Mouse (Mus musculus) ovary, postnatal 14 days (tissue): Measurements from ENCODE around the gene Bcl11a.

Experiments used
- DNase-seq: peaks from one replicate; pipeline ENCODE4 v3.0.0; 2022; ENCODE audit warnings: low spot score

Gene Bcl11a

DNA sequence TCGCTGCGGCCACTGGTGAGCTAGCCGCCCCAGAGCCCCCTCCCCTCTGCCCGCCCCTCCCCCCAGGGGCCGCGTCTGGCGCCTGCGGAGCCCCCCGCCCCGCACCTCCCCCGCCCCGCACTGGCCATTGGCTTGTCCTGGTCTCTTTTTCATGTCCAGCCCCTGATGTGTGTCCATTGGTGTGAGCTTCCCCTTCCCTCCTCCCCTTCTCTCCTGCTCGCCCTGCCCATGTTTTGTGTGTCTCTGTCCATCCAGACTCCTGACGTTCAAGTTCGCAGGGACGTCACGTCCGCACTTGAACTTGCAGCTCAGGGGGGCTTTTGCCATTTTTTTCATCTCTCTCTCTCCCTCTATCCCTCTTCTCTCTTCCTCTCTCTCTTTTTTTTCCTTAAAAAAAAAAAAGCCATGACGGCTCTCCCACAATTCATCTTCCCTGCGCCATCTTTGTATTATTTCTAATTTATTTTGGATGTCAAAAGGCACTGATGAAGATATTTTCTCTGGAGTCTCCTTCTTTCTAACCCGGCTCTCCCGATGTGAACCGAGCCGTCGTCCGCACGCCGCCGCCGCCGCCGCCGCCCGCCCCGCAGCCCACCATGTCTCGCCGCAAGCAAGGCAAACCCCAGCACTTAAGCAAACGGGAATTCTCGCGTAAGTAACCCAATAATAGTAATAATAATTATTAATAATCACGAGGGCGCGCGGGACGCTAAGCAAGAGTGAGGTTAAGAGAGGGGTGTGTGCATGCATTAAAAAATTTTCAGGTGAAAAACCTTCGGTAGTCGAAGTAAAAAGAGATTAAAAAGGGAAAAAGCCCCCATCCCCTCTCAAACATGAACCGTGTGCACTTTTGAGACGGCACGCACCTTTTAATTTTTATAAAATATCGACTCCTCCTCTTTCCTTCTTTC, at the start of gene Bcl11a:
Gene Bcl11a (plus strand): TSS at position 262 of the 911 bp plus-strand sequence.
- no peak for DNase-seq

DNA sequence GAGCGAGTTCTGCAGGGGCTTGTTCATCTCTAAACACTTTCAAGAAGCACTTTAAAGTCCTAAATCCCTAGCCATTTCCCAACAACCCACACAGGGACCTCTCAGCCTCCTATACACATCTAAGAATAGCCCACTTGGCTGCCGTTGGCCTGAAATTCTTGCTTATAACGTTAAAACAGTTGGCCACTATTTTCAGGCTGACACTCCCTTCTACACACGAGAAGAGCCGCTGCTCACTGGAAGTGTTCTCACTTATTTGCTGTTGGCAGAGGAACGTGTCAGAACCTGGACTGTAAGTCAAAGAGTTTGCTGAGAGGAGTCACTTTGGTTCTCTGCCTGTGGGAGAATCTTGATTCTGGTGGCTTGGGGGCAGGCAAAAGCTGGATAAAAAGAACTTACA, 33.8 kb upstream of the Bcl11a start:
- DNase-seq, result no peak

DNA sequence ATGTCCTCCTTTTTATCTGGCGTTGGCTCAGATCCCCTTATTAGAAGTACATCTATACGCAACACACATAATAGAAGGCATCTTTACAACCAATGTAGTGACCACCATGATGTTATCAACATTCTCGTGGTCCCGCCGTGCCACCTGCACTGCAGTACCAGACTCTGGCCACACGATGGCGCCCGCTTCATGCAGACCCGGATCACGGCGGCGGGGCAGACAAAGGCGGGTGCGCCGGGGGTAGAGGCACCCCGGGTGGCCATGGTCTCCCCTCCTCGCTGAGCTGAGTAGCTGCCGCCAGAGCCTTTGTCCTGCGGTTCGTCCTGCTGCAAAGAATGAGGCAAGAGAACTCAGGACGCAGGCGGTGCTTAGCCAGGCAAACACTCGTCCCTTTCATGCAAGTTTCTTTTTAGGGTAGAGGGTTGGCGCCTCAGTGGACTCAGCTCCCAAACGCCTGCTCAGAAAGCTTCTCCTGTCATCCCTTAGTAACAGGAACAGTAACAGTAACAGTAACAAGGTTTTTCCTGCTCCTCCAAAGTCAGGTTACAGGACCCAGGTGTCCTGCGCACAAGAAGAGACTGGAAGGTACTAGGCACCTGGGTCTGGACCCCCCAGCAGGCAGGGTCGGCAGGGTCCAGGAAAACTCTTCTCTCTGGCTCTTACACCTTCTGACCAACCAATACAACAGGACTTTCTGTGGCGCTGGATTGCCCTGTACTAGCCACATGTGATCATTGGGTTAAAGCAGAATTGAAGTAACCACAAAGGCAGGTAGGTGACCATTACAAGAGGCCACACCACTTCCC, 28.4 kb upstream of the Bcl11a start:
- peak; percentile 77 for DNase-seq

DNA sequence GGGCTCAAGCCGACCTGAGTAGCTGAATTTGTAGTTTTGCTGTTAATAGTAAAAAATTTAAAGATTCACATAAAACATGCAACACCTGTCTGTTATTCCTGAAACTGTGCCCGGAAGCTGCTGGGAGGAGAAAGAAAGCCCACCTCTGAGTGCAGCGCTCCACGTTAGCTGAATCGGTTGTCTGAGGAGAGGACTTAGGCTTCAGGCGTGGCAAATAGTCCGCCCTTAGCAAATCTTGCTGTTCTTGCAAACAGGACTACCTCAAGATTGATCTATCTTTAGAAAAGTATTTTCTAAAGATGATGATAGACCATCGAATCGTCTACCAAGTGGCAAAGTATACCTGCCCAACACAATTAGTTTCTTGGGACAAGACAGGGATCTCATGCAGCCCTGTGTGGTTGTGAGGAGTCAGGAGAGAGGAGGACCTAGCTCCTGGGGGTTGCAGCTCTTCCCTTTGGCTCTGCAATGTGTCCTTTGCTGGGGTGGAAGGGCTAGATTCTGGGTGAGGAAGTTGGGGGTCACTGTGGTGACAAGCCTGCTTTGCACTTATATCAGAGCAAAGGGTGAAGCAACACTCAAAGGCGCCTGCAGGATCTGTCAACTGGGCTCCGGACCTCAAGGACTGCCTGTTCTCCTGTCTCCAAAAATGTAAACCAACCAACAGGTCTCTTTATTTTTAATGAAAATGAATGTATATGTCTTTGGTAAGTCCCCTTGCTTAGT, 27.7 kb upstream of the Bcl11a start:
- DNase-seq, result no peak

DNA sequence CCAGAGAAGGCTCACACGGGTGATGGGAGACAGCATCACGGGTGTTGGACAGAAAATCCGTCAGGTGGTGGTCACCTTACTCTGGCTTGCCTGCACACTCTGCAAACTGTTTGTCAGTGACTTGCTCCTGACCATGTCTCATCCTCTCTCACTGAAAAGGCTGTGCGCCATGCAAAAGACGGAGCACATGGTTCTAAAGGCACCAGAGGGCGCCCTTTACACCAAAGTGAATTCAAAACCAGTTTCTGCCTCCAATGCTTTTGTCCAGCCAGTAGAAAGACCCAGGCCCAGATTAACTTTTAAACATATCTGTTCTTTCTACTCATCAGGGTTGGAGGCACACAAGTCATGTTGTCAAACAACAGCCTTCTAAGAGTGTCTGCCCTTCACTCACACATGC, 25.0 kb upstream of the Bcl11a start:
- no peak for DNase-seq

DNA sequence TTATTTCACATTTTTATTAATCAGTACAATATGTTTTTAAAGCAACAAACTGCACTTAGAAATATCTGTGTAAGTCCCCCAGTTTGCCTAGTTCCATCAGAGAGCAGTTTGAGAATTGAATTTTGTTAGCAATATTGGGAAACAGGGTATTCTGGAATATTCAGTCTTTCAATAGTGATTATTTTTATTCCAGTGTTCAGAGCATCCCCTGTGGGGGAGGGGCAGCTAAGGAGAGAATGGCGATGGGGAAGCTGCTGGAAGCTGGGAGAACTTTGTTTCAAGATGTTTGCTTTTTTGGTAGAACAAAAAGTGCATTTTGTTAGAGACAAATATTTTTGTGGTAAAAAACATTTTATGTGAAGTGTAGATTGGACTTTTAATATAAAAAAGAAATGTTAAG, 18.7 kb upstream of the Bcl11a start:
- no peak for DNase-seq

DNA sequence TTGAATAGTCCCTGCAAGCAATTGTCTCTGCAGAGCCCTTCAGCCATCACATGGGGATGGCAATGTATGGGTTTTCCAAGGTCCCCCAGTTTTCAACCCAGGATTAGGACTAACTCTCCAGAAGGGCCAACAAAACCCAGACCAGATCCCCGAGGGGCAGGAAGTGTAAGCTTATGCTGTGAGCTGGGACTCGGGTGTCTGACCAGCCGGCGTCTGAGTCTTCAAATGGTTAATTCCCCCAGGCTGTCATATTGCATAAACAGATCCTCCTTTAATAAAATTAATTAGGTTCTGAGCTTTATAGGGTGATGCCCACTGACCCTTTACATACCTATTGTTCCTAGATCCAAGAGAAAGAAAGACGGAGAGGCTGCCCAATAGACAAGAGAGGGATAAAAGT, 17.4 kb upstream of the Bcl11a start:
- DNase-seq, result no peak

DNA sequence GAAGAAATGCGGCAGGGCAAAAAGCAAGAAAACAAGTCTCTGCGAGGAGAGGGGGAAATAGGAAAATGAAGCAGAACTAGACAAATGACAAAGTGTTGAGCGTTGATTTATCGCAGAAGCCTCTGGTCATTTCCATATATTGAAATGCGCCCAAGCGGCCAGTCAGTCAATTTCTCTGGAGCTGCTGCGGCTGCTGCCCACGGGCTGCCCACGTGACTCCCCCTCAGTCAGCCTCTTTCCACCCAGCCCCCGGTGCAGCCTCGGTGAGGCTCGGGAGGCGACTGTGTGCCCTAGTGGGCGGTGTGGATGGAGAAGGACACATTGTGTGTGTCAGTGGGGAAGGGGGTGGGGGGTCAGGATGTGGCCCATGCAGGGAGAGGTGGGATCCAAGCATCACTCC, 16.0 kb upstream of the Bcl11a start:
- no peak for DNase-seq

DNA sequence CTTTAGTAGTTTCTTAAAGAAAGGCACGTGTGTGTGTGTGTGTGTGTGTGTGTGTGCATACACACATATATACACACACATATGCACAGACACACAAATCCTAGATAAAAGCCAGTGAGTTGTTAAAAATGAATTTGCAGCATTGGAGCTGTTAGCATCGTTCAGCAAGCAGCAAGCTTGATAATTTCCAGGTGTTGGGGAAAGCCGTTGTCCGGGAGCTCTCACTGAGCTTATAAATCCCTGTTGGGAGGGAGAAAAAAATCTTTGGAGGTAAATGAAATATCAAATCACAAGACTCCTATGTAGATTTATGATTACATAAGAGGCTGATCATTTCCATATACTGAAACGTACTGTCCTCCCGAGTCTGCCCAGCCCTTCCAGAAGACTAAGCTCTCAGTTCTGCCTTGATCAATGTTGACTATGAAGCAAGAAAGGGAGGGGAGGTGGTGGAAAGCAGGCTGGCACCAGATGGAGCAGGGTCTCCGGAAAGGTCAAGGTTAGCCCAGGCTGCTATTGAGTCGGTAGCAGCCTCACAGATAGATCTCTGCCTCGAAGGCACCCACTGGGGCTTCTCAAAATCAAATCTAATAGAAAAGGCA, 15.3 kb upstream of the Bcl11a start:
- DNase-seq, result no peak

DNA sequence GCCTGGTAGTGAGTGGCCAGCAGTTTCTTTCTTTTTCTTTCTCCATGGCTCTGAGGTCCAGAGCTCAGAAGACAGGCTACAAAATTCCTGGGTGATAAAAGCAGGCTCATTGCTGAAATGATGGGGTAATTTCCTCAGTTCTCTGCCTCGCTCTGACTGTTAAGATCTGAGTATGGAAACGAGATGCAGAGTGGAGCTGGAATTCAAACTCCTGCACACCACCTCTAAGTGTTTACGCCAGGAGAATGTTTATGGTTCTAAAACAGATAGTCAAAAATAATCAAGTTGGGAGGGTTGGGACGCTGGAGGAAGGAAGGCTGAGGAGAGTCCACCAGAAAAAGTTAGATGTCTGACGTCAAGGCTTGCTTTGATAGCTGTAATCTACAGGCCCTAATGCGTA, 13.6 kb upstream of the Bcl11a start:
- no peak for DNase-seq

DNA sequence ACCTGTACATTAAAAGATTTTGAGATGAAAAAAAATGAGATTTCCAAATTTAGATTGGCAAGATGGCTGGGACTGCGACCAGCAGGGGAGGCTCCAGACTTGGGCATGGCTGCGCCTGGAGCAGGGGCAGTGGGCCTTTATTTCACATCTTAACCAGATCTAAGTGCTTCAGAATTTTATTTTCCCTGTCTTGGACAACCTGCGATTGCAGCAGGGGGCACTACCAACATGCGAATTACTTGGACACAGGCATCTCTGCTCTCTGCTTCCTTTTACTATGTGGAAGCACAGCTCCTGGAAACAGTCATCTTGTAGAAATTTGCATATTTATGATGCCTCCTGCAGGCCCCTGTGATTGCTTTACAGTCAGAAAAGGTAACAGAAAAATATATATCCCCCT, 12.5 kb upstream of the Bcl11a start:
- no peak for DNase-seq

DNA sequence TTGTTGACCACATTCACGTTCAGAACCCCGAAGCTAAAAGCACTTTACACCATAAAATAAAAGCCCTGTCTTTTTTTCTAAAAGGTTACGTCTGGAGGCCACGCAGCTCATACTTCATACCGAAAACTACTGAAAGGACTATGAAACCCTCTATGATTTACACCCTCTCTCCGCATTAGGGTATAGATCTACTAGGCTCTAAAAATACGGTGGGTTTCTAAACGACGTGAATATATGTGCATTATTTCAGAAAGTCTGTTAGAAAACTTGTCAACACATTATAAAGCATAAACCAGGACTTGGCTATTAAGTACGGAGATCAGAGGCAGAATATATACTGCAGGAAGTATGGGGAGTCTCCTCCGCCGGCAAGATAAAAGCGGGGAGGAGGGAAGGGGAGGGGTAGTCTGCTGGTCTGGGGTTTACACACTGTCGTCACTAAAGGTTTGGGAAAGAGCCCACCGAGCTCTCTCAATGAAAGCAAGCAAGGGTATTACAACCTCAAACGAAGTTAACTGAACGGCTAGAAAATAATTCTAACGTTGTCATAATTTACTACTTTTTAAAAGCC, 3.8 kb upstream of the Bcl11a start:
- DNase-seq, result no peak

DNA sequence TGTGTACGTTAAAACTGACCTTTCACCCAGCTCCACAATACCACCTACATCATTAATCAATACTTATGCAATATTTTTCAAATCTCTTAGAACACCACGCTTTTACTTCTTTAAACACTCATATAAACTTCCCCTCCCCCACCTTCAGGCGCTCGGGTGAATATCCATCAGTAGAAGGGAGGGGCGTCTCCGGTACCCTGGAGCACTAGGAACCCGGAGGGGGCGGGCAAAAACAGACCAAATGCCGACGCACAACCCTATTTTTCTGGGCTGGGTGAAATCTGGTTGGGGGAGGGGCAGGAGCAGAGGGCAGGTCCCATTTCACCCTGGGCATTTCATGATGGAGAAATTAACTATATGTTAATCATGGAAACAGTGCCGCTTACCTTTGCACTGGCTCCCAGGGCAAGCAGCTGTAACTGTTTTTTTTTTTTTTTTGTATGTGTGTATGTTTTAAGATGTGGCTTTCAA, 3.2 kb upstream of the Bcl11a start, which contains the start of gene A830031A19Rik:
Gene A830031A19Rik (minus strand): TSS at position 421 of the 471 bp plus-strand sequence.
- no peak for DNase-seq

DNA sequence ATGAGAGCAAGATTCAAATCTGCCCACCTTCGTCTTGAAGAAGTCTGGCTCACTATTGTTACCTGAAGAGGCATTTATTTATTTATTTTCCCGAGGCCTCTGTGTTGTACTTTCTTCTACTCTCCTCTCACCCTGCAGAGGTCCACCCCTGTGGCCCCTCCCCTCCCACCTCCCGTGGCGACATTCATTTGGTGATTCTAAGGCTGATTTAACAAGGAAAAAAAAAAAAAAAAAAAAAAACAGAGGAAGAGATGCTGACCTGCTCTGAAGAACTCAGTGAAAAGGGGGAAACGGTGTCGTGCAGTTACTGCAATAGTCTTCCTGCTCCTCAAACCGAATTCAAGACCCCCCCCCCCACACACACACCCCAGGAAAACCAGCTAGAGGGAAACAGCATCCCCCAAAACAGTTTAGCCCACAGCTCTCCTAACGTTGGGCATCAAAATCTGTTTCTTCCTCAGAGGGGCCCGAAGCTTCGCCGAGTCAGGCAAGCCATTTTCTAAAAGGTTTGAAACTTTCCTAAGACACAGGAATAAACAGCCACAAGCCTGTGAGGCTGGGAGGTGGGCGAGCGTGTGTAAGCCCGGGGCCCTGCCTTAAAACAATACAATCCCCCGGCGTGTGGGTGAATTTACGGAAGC, 2.2 kb upstream of the Bcl11a start:
- DNase-seq, result no peak

DNA sequence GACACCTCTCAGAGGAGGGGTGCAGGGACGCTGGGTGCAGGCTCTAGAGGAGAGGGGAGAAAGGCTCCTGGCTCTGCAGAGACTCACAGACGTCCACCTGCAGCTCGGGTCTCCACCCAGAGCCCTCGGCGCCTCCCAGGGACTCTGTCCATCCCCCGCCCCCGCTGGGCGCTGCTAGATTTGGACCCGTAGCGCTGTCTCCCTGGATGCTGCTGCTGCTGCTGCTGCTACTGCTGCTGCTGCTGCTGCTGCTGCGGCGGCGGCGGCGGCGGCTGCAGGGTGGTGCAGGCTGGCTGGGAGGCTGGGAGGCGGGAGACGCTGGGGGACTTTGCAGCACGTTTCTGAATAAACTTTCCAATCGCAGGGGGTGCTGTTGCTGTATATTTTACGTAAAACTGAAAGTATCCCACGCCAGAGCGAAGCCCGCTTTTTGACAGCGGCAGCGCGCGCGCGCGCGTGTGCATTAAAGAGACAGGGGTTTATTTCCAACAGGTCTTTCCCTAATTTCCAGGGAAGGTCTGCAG, 1.7 kb upstream of the Bcl11a start:
- DNase-seq, result peak; percentile 38

DNA sequence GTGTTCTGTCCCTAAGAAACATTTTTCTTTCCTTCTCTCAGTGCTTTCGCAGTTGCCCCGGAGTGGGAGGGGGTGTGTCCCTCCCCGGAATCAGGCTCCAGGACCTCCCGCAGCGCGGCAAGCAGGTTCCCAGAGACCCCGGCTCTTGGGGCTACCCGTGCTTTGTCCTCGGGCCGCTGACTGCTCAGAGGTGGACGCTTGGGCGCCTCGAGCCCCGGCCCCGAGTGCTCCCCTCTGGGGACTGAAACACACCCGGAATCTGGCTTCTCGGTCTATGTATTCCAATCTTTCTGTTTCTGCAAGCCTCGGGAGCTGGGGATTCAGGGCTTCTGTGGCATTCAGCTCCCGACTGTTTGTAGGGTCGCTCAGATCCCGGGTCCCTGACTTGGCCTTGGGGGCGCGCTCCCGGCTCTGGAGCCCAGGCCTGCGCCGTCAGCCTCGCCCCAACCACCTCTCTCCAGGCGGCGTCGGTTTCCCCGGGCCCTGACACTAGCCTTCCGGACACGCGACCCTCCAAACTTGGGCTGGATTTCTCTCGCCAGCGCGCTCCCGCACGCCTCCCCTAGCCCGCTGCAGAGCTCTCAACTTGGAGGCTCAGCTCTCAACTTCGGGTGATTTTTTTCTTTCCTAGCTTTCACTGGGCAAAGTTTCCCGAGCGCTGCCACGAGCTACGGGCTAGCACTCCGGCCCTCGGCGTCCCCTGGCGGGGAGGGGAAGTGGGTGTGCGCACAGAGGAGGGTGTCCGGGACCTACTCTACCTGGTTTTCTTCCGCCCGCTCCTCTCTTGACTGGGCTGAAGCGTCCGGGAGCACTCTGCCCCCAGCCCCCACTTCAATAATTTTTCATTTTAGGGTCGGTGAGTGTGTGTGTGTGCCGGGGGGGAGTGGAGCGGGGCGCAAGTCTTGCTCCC, 780 bp upstream of the Bcl11a start:
- DNase-seq, result peak; percentile 32

DNA sequence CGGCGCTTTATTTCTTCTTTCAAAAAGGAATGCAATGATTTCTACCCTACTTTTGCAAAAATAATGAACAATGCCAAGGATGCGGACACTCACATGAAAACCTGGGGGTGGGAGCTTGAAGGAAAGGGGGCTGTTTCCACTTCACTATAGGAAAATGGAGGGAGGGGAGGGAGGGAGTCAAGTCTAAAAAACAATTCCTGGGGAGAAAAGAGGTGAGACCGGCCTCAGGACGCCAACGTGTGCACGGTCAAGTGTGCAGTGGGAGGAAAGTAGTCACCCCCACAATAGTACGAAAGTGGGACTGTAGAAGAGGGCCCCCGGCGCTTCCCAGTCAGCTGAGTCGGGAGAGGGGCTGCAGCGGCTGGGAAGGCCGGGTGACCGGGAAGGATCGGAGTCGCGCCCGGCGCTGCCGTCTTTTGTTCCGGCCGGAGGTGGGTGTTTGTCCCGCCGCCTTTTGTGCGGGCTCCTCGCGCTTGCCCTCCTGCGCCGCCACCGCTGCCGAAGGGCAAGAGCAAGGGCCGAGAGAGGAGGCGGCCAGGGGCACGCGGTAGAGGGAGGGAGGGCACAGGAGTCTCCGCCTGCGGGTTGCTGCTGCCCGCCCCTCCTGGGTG, 955 bp downstream of the Bcl11a start:
- no peak for DNase-seq

DNA sequence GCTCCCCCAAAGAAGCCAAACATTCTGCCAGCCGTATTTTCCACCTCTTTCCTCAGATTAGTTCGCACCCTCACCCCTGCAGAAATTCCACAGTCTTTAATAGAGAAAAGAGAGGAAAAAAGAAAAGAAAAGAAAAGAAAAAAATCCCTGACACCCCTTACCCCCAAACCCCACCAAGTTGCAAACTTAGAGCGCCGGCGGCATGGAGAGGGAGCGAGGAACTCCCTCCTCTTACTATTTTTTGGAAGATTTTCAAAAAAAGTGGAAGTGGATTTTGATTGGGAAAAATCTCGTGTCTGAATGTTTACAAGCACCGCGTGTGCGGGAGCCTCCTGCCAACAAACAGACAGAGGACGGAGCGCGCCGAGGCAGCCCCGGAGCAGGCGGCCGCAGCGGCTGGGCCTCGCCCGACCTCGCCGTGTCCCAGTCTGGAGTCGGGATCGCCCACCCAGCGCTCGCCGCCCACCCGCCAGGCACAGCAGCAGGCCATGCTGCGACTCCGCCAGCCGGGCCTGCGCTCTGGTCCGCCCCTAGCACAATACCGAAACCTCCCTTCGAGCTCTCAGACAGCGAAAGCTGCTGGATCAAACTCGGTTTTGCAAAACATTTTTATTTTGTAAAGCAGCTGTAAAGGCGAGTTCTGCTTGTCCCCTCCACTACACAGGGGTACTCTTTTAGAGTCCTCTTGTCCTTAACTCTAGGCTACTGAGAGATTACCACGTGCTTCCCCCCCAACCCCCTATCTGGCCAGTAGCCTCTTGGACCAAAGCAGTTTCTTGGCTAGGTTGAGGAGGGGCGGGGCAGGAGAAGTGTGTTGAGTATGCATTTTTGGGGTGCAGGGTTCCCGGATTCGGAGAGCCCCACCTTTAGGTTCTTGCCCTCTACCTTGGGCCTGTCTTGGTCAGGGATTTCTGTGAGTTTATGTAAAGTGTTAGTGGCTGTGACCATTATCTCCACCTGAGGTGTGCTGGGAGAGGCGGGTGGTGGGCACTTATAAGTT, 1.8 kb downstream of the Bcl11a start:
- peak; percentile 28 for DNase-seq
